Mouse (Mus musculus): ENCODE results near the gene Tmem9b. TPM values are rescaled to one million over a fixed set of nuclear protein-coding genes. Genes with fewer than 3 reads are reported as not detected.

Tmem9b gene
- polyA plus RNA-seq, 1 experiment = 45.3 TPM

DNA sequence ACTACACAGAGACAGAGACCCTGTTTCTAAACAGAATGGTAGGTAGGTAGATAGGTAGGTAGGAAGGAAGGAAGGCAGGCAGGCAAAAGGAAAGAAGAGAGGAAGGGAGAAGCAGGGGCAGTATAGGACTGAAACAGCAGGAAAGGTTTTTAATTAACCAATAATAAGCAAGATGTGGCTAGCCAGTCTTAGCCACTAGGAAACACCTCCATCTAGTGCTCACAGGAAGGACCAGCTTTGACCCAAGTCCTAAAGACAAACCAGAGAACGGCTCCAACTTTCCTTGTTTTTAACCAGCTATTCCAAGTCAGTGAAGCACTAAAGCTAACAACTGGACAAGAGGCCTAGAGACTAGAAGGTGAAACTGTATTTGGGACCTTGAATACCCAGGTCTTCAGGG, 4.9 kb downstream of the Tmem9b start:
- TF ChIP-seq POLR2A (IDR thresholded peaks at IDR 0.05; ENCODE audit: control insufficient read depth, extremely low read depth, insufficient read depth, low read length, poor library complexity) (no peak), CTCF (IDR thresholded peaks at IDR 0.05; ENCODE audit: borderline replicate concordance, control insufficient read depth, extremely low read depth, insufficient read depth, low read length, poor library complexity) (no peak)
- Histone ChIP-seq H3K27ac (ENCODE audit: control insufficient read depth, insufficient read depth, low read length) (no peak overlapping the region), H3K36me3 (ENCODE audit: control insufficient read depth, insufficient read depth, low read length) (peaks cover 20% of the 10 kb centered on the region), H3K27me3 (ENCODE audit: control insufficient read depth, insufficient read depth, low read length) (no peaks in the 10 kb centered on the region), H3K4me3 (ENCODE audit: control insufficient read depth, insufficient read depth, low read length) (no peak overlapping the region), H3K4me1 (replicated peaks; ENCODE audit: control insufficient read depth, insufficient read depth, low read length) (peaks cover 6% of the 10 kb centered on the region)
- no peak for DNase-seq
- WGBS = 91% methylated on average over 1 of the region's 1 CpGs

DNA sequence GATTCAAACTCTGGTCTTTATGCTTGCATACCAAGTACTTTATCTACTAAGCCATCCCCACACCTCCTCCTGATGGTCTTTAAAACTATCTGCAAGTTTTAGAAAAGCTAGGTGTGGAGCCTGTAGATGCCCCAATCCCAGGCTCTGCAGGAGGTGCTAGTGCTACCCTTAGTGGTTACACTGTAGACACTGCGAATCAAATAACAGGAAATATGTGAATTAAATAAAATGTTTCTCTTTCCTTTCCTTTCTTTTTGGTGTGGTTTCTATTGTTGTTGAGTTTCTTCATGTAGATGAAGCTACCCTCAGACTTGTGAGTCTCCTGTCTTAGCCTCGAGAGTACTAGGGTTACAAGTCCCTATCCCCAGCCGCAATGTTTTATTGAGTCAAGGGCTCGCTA, 11.0 kb downstream of the Tmem9b start:
- Histone ChIP-seq H3K4me3 (ENCODE audit: control insufficient read depth, insufficient read depth, low read length) (no peak overlapping the region), H3K36me3 (ENCODE audit: control insufficient read depth, insufficient read depth, low read length) (peaks cover 41% of the 10 kb centered on the region), H3K27me3 (ENCODE audit: control insufficient read depth, insufficient read depth, low read length) (no peaks in the 10 kb centered on the region), H3K27ac (ENCODE audit: control insufficient read depth, insufficient read depth, low read length) (peak overlapping the region; percentile 21; the same call in 1 of the 2 replicates), H3K4me1 (replicated peaks; ENCODE audit: control insufficient read depth, insufficient read depth, low read length) (peaks cover 3% of the 10 kb centered on the region)
- DNase-seq = no peak
- TF ChIP-seq CTCF (IDR thresholded peaks at IDR 0.05; ENCODE audit: borderline replicate concordance, control insufficient read depth, extremely low read depth, insufficient read depth, low read length, poor library complexity) = no peak
- TF ChIP-seq POLR2A (IDR thresholded peaks at IDR 0.05; ENCODE audit: control insufficient read depth, extremely low read depth, insufficient read depth, low read length, poor library complexity) = no peak
- WGBS = 34% methylated on average over 4 of the region's 4 CpGs

DNA sequence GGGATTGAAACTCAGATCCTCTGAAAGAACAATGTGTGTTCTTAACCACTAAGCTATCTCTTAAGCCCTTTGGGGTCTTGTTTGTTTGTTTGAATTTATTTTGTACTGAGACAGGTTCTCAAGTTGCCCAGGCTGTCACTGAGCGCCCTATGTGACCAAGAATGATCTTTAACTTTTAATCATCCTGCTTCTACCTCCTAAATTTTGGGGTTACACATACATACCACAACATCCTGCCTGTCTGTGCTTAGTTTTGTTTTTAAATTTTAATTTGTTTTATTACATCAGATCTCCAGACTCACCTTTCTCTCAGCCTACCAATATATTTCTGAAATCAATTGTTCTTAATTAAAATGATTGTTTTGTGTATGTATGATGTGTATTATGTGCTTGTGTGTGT, 11.6 kb downstream of the Tmem9b start:
- peaks cover 3% of the 10 kb centered on the region for H3K4me1 ChIP-seq (replicated peaks; ENCODE audit: control insufficient read depth, insufficient read depth, low read length)
- TF ChIP-seq POLR2A (IDR thresholded peaks at IDR 0.05; ENCODE audit: control insufficient read depth, extremely low read depth, insufficient read depth, low read length, poor library complexity) (no peak), CTCF (IDR thresholded peaks at IDR 0.05; ENCODE audit: borderline replicate concordance, control insufficient read depth, extremely low read depth, insufficient read depth, low read length, poor library complexity) (no peak)
- no peaks in the 10 kb centered on the region for H3K27me3 ChIP-seq (ENCODE audit: control insufficient read depth, insufficient read depth, low read length)
- WGBS = 56% methylated on average over 1 of the region's 1 CpGs
- H3K4me3 ChIP-seq (ENCODE audit: control insufficient read depth, insufficient read depth, low read length) = no peak overlapping the region
- H3K36me3 ChIP-seq (ENCODE audit: control insufficient read depth, insufficient read depth, low read length) = peaks cover 47% of the 10 kb centered on the region
- H3K27ac ChIP-seq (ENCODE audit: control insufficient read depth, insufficient read depth, low read length) = peak overlapping the region; percentile 79; the same call in 1 of the 2 replicates
- DNase-seq = no peak

DNA sequence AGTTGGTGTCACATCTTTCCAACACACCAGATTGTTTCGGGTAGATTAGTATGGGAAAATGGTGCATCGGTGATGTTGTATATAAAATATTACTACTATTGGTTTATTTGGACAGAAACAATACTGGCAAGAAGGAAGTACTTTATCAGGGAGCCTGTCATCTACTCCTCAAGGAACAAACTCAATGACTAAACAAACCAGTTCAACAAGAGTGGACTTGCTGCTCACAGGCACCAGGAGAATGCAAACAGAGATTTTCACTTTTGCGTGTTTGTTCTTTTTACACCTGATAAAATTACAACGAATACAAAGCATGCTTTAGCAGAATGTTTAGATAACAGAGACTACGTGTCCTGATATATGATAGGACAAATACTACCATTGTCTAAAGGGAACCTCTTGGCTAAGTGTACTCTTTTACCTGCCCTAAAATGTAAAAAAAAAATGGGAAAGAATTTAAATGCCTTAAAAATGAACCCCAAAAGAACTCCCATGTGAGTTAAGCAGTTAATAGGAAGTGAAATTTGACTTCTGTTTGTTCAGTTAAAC, 12.8 kb downstream of the Tmem9b start:
- TF ChIP-seq CTCF (IDR thresholded peaks at IDR 0.05; ENCODE audit: borderline replicate concordance, control insufficient read depth, extremely low read depth, insufficient read depth, low read length, poor library complexity) (no peak), POLR2A (IDR thresholded peaks at IDR 0.05; ENCODE audit: control insufficient read depth, extremely low read depth, insufficient read depth, low read length, poor library complexity) (no peak)
- Histone ChIP-seq H3K27ac (ENCODE audit: control insufficient read depth, insufficient read depth, low read length) (no peak overlapping the region), H3K4me1 (replicated peaks; ENCODE audit: control insufficient read depth, insufficient read depth, low read length) (peaks cover 3% of the 10 kb centered on the region), H3K4me3 (ENCODE audit: control insufficient read depth, insufficient read depth, low read length) (no peak overlapping the region), H3K36me3 (ENCODE audit: control insufficient read depth, insufficient read depth, low read length) (peaks cover 53% of the 10 kb centered on the region), H3K27me3 (ENCODE audit: control insufficient read depth, insufficient read depth, low read length) (no peaks in the 10 kb centered on the region)
- 94% methylated on average over 5 of the region's 5 CpGs for WGBS
- DNase-seq = no peak

DNA sequence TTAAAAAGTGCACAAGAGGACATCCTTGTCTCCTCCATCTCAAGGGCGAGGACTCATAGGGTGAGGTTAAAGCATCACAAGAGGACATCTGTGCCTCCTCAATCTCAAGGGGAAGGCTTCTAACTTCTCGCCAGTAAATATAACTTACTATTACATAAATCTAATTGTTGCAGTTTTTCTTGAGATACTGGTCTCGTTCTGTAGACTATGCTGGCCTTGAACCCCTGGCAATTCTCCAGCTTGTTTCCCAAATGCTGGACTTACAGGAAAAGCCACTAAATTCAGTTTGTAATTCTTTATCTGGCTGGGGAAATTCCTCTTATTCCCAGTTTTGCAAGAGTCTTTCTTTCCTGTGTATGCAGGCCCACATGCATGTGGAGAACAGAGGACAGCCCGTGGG, 17.9 kb downstream of the Tmem9b start:
- H3K4me3 ChIP-seq (ENCODE audit: control insufficient read depth, insufficient read depth, low read length) = no peak overlapping the region
- H3K4me1 ChIP-seq (replicated peaks; ENCODE audit: control insufficient read depth, insufficient read depth, low read length) = no peaks in the 10 kb centered on the region
- no peak for DNase-seq
- H3K27ac ChIP-seq (ENCODE audit: control insufficient read depth, insufficient read depth, low read length) = no peak overlapping the region
- no peaks in the 10 kb centered on the region for H3K27me3 ChIP-seq (ENCODE audit: control insufficient read depth, insufficient read depth, low read length)
- WGBS = 94% methylated on average over 4 of the region's 4 CpGs
- TF ChIP-seq CTCF (IDR thresholded peaks at IDR 0.05; ENCODE audit: borderline replicate concordance, control insufficient read depth, extremely low read depth, insufficient read depth, low read length, poor library complexity) (no peak), POLR2A (IDR thresholded peaks at IDR 0.05; ENCODE audit: control insufficient read depth, extremely low read depth, insufficient read depth, low read length, poor library complexity) (no peak)
- H3K36me3 ChIP-seq (ENCODE audit: control insufficient read depth, insufficient read depth, low read length) = peaks cover 29% of the 10 kb centered on the region

DNA sequence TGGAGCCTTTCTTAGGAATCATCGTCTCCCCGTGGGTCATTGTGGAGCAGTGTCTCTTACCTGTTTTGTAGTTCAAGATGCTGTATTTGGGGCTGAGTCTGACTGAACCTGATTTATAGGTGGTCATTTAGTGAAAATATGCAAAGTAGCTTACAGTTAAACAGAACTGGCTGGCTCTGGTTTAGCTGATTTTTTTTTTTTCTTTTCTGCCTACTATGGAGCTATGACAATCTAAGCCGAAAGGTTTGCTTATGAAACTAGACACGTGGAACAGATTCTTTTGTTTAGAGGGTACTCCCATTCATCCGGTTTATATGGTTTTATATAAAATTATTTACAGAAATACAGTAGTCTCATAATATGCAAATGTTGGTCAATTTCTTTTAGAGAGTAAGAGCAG, 21.0 kb downstream of the Tmem9b start, which contains the start of gene Ascl3:
Gene Ascl3, minus strand, starts transcription at position 101 of the 400 bp plus-strand sequence.
- H3K4me3 ChIP-seq (ENCODE audit: control insufficient read depth, insufficient read depth, low read length) = no peak within 1 kb of the TSS
- WGBS = 95% methylated on average over 5 of the region's 5 CpGs
- no peaks in the 10 kb centered on the region for H3K27me3 ChIP-seq (ENCODE audit: control insufficient read depth, insufficient read depth, low read length)
- TF ChIP-seq POLR2A (IDR thresholded peaks at IDR 0.05; ENCODE audit: control insufficient read depth, extremely low read depth, insufficient read depth, low read length, poor library complexity) = no peak
- TF ChIP-seq CTCF (IDR thresholded peaks at IDR 0.05; ENCODE audit: borderline replicate concordance, control insufficient read depth, extremely low read depth, insufficient read depth, low read length, poor library complexity) = no peak
- no peaks in the 10 kb centered on the region for H3K4me1 ChIP-seq (replicated peaks; ENCODE audit: control insufficient read depth, insufficient read depth, low read length)
- DNase-seq = no peak
- peaks cover 15% of the 10 kb centered on the region for H3K36me3 ChIP-seq (ENCODE audit: control insufficient read depth, insufficient read depth, low read length)
- no peak within 1 kb of the TSS for H3K27ac ChIP-seq (ENCODE audit: control insufficient read depth, insufficient read depth, low read length)

DNA sequence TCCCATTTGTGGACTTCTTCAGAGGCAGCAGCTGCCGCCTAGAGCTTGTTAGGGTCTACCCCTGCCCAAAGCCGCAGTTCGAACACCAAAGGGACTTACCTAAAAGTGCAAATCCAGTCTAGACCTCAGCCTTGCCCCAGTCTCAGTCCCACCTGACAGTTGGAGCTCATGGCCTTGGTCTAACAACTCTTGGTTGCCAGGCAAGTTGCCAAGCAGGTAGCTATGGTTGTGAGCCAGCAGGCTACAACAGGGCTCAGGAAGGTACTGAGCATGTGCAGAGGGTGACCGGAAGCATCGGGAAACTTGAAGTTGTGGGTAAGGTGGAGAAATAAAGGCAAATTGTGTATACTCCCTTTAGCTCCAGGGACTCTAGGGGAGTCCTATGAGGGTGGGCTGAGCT, 29.0 kb downstream of the Tmem9b start, which contains the start of gene BC051019:
Gene BC051019, minus strand, starts transcription at position 154 of the 400 bp plus-strand sequence.
- Histone ChIP-seq H3K4me1 (replicated peaks; ENCODE audit: control insufficient read depth, insufficient read depth, low read length) (peaks cover 3% of the 10 kb centered on the region), H3K27me3 (ENCODE audit: control insufficient read depth, insufficient read depth, low read length) (no peaks in the 10 kb centered on the region), H3K27ac (ENCODE audit: control insufficient read depth, insufficient read depth, low read length) (no peak within 1 kb of the TSS), H3K4me3 (ENCODE audit: control insufficient read depth, insufficient read depth, low read length) (no peak within 1 kb of the TSS), H3K36me3 (ENCODE audit: control insufficient read depth, insufficient read depth, low read length) (no peaks in the 10 kb centered on the region)
- WGBS = 96% methylated on average over 5 of the region's 5 CpGs
- no peak for TF ChIP-seq CTCF (IDR thresholded peaks at IDR 0.05; ENCODE audit: borderline replicate concordance, control insufficient read depth, extremely low read depth, insufficient read depth, low read length, poor library complexity)
- no peak for TF ChIP-seq POLR2A (IDR thresholded peaks at IDR 0.05; ENCODE audit: control insufficient read depth, extremely low read depth, insufficient read depth, low read length, poor library complexity)
- no peak for DNase-seq

Measured in thymus, adult 2 months (tissue).